Mouse (Mus musculus) kidney, adult 2 months (tissue): ENCODE results near the gene Gpr156.

Experiments
- CTCF ChIP-seq: fragments of 200-500 bp; conservative IDR thresholded peaks from 2 replicates; pipeline ENCODE4 v1.5.1; 2011; ENCODE audit warnings: low read depth, mild to moderate bottlenecking, control low read depth, low read length, moderate library complexity, mixed read lengths; ENCODE audit not compliant: insufficient read depth, insufficient read length
- POLR2A ChIP-seq: fragments of 200-500 bp; IDR thresholded peaks from one replicate; pipeline ENCODE4 v1.6.1; 2011; ENCODE audit warnings: low read depth, low read length, control low read depth

GRCm38 (mm10) chr16:37963331-37964281 is 47.3 kb downstream of the Gpr156 start:
- no peak for TF ChIP-seq CTCF
- TF ChIP-seq POLR2A = no peak
